Mouse (Mus musculus): ENCODE results near the gene Pakap.

The Pakap gene

DNA sequence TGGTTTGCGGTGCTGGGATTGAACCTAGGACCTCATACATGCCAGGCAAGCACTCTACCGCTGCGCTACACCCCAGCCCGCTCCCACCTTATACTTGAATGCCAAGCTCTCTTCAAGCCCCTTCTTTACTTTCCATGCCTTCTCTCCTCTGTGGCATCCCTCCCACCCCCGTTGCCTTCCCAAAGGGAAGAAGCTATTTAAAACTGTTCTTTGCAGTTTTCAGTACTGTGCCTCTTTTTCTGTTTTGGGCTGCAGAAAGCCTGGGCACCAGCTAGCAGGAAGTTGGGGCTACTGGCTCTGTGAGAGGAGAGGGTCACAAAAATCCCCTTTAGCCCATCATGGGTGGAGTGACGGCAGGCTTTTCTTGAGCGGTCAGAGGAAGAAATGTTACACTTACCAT, 65.1 kb downstream of the Pakap start:
- no peak for DNase-seq

DNA sequence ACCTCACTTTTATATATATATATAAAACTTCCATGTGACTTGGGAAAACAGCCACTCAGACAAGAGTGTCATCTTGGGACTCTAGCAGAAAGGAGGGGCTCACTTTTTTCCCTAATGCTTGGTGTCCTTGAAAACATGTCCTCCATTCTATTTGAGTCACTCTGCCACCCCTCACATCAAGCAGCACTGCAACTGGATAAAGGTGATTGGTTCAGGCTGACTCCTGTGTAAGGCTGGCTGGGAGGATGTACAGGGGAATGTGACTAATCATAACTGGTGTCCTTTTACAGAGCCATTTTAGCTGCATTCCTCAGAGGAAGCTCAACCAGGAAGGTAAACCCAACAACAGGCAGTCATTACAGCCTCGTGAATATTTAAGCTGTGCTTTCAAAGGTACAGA, 67.0 kb downstream of the Pakap start:
- no peak for DNase-seq

DNA sequence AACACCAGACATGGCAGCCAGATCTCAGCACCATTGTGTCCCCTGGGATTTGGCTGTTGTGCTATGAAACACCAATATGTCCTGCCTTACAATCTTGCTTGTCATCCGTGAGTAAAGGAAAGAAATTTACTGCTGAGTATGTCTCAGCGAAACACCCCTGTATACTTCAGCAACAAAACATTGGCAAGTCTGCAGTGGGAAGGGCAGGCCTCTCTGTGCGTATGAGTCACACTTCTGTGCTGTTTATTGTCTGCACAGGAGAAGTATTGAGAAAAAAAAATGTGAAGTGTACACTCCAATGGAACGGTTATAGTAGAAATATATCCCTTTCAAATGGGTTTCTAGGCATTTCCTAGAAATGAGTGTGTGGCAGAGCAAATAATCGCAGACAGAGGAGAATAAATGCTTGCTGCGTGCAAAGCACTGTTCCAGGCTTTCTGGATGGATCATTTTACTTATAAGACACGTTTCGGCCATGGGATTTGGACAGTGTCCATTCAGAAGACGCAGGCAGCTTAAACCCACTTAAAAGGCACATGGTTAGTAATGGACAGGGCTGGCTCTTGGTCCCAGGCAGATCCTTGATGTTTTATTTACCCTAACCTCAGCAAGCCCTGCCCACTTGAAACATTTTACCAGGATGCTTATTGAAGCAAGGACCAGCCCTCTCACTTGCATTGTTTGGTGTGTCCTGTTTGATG, 69.0 kb downstream of the Pakap start:
- DNase-seq = no peak

DNA sequence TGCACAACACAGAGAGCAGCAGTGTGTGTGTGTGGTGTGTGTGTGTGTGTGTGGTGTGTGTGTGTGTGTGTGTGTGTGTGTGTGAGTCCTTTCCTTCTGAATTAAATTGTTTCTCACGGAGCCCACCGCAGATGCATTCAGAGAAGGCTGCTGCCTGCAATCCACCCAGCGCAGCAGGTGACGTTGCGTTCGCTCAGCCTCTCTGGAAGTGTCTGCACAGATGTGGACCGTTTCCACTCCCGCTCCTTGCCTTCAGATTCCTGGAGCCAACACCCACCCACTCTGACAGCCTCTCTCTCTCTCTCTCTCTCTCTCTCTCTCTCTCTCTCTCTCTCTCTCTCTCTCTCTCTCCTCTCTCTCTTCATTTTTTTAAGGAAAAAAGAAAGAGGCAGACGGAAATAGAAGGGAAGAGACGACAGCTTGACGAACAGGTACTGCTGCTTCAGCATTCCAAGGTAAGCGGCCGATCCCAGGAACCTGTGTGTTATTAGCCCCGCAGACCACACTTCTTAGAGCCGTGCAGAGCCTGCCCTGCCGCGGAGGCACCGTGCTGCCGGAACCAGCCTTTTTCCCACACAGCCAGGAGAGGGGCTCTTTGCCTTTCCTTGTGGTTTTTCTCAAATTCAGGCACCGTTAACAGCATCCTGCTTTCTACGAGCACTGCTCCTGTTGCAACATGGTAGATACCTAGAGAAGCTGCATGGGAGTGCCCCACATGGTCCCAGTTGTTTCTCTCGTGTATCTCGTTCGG, 69.8 kb downstream of the Pakap start:
- no peak for DNase-seq

DNA sequence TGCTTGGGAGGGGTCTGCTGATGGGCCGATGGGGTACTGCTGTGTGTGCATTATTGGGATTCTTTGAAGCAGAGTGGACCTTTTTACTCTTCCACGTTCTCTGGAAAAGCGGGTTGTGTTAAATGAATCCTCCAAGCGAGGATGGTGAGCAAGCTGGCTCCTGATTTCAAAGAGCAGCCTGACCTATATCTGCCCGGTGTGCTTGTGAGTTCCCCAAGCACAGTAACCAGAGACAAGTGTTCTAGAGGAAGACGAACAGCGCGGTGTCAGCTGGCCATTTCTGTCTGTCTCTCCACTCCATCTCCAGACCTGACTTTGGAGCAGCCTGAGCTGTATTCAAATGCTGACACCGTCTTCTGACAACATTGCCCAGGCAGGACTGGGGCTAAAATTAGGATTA, 71.0 kb downstream of the Pakap start:
- DNase-seq = no peak

DNA sequence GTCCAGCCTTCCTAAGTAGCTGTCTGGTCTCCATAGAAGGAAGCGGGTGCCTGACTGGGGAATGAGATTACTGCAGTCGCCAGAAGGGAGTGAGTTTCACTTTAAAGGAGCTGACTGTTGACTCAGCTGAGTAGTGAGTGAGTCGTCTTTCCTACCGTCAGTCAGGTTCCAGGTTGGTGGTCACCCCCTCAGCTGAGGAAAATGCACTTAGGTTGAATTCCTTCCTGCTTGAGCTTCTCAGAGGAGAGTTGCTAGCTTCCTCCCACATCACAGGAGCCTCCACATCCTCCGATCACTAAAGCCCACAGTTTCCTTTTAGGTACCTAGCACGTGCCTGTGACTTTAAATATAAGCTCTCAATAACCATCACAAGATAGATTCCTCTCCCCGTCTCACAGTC, 72.2 kb downstream of the Pakap start:
- no peak for DNase-seq

DNA sequence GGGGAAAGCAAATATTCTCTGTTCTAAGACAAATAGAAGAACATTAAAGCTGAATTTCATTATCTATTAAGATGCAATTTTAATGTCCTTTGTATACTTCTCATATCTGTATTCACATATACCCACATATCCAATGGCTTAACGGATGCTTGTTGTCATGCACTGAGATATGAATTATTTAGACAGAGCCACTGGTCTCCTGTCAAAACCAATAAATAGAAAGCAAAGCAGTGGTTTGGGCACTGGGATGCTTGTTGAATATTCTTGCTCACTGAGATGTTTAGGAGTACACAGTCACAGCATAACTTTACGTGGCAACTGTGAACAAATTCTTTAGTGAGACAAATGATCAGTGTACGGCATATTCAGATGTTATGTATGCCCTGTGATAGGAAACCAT, 73.0 kb downstream of the Pakap start:
- DNase-seq = no peak

DNA sequence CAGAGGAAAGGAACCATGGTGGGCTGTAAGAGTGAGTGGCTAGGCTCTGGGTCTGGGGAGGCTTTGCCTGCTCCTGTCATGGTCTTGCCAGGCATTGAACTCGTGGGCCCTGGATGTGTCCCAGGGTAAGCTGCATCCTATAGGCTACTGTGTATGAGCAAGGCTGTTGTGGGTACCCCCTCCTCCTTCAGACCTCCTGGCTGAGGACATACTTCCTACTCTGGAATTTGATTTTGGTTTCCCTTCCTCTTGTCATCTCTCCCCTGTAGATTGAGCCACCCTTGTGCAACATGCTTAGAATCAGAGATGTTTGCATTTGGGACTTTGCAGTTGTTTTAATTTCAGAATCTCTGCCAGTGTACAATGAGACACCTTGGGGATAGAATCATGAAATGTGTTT, 83.0 kb downstream of the Pakap start:
- DNase-seq = no peak

DNA sequence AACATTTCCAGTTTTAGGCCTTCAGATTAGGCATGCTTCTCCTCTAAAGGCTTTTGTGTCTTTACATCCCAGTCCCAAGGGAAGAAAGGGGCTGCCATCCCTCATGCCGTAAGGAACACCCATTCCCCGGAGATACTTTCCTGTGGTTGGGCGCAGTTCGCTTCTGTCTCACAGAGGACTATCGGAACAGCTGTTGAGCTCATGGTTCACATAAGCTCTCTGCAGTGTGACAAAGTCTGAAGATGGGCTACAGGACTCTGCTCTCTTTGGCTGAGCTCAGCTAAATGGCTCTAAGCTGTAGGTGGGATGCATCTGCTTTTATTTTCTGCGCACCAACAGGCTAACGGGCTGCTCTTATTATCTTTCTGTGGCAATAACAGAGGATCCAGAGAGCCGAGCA, 83.6 kb downstream of the Pakap start:
- DNase-seq = no peak

DNA sequence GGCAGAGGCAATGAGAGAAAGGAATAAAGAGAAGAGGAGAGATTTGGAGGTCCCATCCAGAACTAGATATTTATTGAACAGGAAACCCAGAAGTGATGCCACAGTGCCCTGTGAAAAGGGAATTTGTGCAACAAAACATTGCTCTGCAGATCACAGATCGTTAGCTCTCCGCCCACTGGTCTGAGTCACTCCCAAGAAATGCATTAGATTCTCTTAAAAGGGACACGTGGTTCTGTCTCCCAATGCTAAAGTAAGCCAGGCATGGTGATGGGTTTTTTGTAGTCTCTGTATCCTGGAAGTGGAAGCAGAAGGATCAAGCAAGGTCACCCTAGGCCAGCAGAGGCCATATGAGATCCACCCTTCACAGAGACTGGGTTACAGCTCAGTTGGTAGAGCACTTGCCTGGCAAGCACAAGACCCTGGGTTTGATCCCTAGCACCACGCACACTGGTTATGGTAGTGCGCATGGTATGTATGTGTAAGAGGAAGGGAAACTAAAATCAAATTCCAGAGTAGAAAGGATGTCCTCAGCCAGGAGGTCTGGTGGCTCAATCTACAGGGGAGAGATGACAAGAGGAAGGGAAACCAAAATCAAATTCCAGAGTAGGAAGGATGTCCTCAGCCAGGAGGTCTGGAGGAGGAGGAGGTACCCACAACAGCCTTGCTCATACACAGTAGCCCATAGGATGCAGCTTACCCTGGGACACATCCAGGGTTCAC, 84.4 kb downstream of the Pakap start:
- no peak for DNase-seq

DNA sequence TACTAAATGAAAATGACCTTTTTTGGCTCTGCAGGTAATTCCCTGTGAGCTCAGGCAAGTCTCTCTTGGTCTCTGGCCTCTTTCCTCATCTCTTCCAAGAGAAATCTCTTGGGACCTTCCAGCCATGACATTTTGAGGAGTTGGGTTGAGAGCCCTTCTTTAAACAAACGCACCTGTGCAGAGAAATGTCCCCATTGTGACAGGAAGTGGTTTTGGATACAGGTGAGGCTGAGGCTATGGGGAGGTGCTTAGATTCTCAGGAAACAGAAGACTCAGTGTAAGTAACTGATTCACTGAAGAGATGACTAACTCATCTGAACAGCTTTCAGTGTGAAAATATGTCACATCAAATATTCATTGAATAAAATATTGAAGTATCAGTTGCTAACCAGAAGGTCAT, 88.0 kb downstream of the Pakap start:
- DNase-seq = no peak

DNA sequence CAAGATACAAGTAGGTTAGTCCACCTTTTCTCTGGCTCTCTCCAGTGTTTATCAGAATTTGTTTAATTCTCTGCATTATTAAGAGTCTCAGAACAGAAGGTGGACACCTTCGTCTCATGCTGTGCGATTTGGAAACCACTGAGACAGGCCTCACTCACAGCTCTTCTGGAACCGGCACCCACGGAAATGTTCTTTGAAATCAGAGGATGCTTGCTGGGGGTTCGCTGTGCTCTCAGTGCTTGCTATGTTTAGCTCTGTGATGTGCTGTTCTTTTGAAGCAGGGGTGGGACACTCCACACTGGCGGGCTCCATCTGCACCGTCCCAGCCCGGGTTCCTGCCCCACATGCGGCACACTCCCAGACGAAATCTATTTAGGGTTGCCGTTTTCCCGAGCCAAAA, 88.4 kb downstream of the Pakap start:
- no peak for DNase-seq

DNA sequence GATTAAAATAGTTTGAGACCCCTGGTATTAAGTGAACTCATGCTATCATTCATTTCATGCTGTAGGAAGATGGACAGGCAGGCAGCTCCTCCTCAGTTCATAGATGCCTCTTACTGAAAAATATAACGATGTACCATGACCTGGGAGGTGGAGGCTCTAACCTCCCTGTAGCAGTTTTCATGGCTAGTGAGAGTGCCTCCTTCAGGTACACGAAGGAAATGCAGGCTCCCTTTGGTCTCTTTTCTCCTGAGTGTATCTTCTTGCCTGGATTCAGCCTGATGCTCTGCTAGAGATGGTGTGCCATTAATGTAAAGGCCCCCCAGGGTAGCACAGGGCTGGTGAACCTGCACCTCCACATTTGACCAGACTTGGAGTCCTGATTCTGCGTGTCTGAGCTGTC, 88.9 kb downstream of the Pakap start:
- DNase-seq = no peak

DNA sequence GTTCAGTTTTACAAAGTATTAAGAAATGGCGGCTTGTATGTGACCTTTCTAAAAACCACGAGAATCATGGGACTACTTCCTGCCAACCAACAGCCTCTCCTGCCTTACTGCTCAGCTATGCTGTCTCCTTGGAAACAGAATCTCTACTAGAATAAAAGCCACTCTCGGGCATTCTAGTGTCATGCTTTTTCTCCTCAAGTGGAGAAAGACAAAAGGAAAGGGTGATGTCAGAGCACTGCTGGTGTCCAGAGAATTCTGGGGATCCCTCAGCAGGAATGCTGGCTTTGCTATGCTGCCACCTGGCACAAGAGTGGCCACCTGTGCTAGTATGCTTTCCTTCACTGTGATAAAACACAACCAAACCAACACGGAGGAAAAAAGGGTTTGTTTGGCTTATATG, 92.5 kb downstream of the Pakap start:
- DNase-seq = no peak

DNA sequence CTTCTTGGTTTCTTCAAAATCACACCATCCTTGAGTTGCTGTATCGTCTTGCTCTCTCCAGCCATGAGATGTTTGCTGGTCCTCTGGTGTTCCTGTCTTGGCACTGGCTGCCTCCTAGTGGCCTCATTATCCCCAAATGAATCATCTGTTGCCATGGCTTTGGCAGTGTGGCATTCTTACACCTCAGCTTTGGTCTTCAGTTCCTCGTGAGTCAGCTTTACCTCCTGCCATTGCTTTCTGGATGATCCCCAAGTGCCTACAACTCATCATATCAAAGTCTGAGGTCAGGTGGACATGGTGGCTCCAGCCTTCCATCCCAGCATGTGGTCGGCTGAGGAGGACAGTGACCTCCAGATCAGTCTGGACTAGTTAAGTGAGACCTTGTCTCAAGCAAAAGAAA, 98.1 kb downstream of the Pakap start:
- DNase-seq = no peak

DNA sequence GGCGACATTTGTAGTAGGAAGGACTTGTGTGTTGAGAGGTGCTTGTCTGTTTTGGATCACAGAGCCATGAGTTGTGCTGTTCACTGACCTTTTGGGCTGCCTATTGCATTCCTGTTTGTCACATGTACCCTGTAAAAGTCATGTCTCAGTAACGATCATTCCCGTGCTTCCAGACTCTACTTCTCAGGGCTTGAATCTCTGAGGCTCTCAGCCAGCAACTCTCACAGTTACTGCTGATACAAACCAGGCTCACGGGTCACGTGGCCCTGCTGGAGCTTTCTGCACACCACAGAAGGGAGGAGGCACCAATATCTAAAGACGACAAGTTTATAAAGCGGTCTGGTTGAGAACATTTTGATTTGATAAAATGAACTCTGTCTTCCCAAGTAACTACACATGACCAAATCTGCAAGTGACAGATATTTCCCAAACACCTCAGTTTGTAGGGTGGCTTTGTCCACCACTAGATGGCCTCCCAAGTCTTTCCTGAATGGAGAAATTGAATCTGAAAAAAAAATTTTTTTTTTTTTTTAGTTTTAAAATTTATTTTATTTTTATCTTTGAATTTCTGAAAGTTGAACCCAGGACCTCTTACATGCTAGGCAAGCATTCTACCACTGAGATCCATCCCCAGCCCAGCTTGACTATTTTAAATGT, 103.0 kb downstream of the Pakap start:
- DNase-seq = peak; percentile 42

DNA sequence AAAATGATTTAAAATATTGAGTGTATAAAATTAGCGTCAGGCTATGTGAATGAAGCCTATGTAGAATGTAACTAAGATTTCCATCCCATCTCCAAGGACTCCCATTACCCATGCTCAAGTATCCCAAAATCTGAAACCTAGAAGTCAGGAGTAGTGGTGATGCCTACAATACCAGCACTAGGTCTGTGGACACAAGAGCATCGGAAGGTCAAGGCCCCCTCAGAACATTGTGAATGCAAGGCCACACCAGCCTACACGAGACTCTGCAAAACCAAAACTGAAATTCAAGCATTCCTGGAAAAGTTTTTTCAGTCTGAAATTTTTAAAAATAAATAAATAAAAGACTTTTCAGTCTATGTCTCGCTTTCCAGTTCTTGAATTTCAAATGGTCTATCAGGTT, 104.6 kb downstream of the Pakap start:
- DNase-seq = no peak

DNA sequence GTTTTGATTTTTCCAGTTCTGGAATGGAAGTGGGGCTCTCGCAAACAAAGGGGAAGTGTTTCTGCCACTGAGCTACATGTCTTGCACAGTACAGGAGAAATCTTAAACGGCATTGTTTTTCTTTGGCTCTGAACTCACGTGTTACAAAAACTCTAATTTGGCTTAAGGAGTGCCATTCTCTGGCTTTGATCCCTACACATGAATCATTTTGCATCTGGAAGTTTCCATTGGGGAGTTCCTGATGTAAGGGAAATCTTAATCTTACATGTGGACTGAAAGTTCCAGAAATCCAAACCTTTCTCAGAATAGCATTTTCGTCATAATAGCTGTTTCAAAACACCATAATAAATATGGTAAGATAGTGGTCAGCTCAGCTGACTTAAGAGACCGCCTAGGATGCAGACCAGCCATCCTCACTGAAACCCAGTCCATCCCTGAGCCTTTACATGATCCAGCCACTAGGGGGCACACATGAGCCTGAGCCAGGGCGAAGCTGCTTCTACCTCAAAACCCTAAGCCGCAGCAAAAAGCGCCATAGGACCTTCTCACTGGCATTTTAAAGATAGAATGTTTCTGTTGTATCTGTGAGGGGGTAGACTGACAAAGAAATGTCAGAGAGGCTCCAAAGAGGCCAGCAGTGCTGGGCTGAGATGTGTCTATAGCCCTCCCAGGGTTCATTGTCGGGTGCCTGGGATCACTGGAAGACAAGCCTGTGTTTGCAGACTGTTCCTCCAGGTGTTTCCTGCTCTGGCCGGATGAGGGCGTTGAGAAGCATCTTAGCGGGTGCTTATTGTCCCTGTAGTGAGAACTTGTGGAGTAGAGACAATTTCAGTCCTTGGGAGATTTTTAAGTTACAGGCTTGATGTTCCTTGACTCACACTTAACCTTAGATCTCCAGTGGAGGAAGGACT, 105.3 kb downstream of the Pakap start:
- DNase-seq = peak; percentile 95

DNA sequence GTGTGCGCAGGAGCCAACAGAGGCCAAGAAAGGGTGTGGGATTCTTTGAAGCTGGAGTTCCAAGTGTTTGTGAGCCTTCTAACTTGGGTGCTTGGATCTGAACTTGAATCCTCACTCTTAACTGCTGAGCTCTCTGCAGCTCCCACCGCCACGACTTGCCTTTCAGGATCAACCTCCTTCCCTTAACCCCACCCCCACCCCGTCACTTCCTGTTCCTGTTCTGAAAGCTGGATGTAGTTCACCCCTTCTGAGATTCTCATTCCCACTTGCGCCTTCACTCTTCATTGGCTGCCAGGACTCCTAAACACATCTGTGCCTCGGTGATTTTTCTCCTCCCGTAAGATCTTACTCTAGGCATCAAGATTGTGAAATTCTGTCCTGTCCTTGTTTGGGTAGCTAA, 106.4 kb downstream of the Pakap start:
- no peak for DNase-seq

DNA sequence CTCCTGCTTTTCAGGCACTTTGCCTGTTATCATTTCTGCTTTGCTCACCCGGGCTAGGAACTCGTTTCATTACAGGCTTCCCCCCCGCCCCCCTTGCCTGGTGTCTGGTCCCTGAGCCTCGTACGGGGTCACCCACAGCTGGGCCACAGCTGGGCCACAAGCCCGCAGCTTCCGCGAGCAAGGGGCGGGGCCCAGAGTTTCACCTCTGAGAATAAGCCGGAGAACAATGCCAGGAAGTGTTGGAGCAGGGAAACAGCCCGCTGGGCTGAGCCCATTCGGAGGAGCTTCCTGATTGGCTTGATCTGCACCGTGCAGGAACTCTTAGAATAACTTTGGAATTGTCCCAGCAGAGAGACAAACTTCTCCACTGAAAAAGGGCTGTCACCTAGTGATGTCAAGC, 107.4 kb downstream of the Pakap start:
- peak; percentile 82 for DNase-seq

DNA sequence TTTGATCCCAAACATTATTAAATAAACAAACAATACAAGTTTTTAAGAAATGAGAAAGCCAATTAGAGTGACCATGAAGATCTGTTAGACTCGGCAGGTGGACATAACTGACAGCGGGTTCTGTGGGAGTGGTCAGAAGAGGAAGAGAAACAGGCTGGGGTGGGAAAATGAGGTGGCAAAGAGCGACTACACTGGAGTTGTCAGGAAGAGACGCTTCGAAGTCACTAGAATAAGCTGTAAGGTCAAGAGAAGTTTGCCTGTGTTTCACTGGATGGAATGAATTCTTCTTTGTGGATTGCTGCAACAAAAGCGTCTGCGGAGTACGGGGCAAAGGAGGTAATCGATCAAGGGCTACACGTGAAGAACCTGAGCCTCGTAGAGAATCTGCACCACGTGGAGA, 109.9 kb downstream of the Pakap start:
- no peak for DNase-seq

DNA sequence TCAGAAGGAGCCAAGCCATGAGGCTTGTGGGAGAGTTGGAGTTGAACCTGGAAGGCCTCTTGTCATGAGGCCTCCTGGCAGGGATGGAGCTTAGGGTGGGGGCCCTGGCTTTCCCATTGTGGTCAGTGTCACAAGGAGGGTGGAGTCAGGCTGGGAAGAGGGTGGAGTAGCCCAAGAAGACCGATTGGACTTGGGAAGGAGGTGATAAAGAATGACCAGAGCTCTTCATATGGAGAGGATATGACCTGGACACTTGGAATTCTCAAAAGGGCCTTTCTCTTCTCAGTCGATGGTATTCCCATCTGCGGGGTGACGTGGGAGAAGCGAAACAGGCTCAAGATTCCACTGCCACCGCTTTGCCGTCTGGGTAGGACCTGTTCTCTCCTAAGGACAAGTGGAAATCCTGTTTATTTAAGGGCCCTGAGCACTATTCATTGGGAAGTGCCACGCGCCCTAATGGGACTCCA, 111.0 kb downstream of the Pakap start:
- peak; percentile 64 for DNase-seq
